Mouse (Mus musculus): ENCODE measurements around the gene C9. TPM values are rescaled to one million over a fixed set of nuclear protein-coding genes. Genes with fewer than 3 reads are reported as not detected.

The C9 gene
- polyA plus RNA-seq (2015; fragmentation: Nextera tagmentation; extraction: Ambion mirVana): not detected in 2 replicates

DNA sequence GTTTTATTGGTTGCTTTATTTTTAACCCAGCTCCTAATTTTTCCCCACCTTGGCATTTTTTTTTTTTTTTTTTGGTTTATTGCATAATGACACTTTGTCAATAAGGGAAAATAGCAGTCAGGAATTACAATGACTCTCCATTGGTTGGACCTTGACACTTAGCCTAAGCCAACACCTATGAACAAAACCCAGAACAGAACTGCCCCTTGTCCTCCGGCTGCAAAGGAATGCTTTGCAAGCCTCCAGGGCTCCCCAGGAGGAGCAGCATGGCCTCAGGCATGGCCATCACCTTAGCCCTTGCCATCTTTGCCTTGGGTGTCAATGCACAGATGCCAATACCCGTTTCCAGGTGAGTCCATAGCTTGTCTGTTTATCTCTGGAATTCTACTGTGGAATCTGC is at the start of gene C9:
Gene C9, plus strand, starts transcription at position 193 of the 400 bp plus-strand sequence.
- H3K9me3 ChIP-seq: no peaks in the 10 kb centered on the region
- H3K4me1 ChIP-seq (replicated peaks): no peaks in the 10 kb centered on the region; the same call in 1 of the 2 replicates
- H3K9ac ChIP-seq: no peak within 1 kb of the TSS
- no peak within 1 kb of the TSS for H3K27ac ChIP-seq (replicated peaks)
- H3K4me2 ChIP-seq: no peak within 1 kb of the TSS
- 76% methylated on average over 2 of the region's 2 CpGs for WGBS
- no peaks in the 10 kb centered on the region for H3K27me3 ChIP-seq
- ATAC-seq (ENCODE audit: low read depth): no peak
- H3K4me3 ChIP-seq: no peak within 1 kb of the TSS
- no peaks in the 10 kb centered on the region for H3K36me3 ChIP-seq

DNA sequence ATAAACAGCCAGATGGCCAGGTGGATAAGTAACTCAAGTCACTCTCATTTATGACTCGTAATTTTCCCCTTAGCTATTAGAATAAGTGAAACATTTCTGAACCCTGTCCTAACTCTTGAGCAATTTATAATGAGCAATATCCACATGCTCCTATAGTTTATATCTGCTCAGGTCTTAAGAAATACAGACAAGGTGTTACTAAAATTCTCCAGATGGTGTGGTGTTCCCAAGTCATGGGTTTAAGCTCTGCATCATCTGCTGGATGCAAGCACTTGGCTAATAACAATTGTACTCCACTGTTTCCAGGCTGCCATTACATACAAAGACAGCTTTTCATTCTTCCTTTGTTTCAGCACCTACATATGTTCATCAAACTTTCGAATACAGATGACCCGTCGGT is 46.9 kb upstream of the C9 start:
- Histone ChIP-seq H3K4me2 (no peak overlapping the region), H3K4me1 (replicated peaks) (no peaks in the 10 kb centered on the region), H3K9me3 (no peaks in the 10 kb centered on the region), H3K27me3 (no peaks in the 10 kb centered on the region), H3K36me3 (no peaks in the 10 kb centered on the region), H3K27ac (replicated peaks) (no peak overlapping the region), H3K4me3 (no peak overlapping the region), H3K9ac (no peak overlapping the region)
- no peak for ATAC-seq (ENCODE audit: low read depth)
- 88% methylated on average over 4 of the region's 4 CpGs for WGBS

DNA sequence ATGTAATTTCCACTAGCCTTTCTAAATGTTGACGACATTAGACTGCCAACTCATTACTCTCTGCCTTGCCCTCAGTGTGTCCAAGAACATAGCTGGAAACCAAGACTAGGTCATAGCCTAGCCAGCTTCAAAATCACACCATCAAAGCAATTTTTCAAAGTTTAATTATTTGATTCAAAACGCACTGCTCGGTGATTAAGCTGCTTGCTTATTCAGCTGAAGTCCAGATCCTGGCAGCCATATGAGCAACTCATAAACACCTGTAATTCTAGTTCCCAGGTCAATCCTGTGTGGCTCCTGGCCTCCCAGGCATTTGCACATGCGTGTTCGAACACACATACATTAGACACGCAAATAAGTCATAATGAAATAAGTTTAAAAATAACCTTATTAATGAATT is 46.2 kb upstream of the C9 start:
- H3K27me3 ChIP-seq: no peaks in the 10 kb centered on the region
- ATAC-seq (ENCODE audit: low read depth): no peak
- no peaks in the 10 kb centered on the region for H3K36me3 ChIP-seq
- no peak overlapping the region for H3K9ac ChIP-seq
- no peak overlapping the region for H3K4me3 ChIP-seq
- WGBS: 91% methylated on average over 6 of the region's 6 CpGs
- no peaks in the 10 kb centered on the region for H3K9me3 ChIP-seq
- H3K4me1 ChIP-seq (replicated peaks): no peaks in the 10 kb centered on the region
- no peak overlapping the region for H3K4me2 ChIP-seq
- H3K27ac ChIP-seq (replicated peaks): no peak overlapping the region

DNA sequence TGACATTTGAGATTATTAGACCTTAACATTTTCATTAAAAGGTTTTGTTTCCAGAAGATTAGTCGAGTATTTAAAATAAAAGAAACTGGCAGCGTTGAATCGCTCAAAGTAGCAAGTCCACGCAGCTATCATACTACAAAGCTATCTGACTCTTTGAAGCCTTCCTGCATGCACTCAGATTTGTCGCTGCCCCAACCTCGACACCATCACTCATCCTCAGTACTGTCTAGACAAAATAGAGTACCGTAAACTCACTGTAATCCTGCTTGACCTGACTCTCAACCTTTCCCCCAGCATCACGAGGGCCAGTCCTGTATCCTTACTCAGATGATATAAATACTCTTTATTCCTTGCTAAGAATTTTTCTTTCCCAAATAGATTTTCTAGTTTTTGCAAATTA is 45.0 kb upstream of the C9 start:
- 81% methylated on average over 8 of the region's 8 CpGs for WGBS
- Histone ChIP-seq H3K4me3 (no peak overlapping the region), H3K27me3 (no peaks in the 10 kb centered on the region), H3K4me1 (replicated peaks) (no peaks in the 10 kb centered on the region), H3K9ac (no peak overlapping the region), H3K4me2 (no peak overlapping the region), H3K27ac (replicated peaks) (no peak overlapping the region), H3K36me3 (no peaks in the 10 kb centered on the region), H3K9me3 (no peaks in the 10 kb centered on the region)
- no peak for ATAC-seq (ENCODE audit: low read depth)

DNA sequence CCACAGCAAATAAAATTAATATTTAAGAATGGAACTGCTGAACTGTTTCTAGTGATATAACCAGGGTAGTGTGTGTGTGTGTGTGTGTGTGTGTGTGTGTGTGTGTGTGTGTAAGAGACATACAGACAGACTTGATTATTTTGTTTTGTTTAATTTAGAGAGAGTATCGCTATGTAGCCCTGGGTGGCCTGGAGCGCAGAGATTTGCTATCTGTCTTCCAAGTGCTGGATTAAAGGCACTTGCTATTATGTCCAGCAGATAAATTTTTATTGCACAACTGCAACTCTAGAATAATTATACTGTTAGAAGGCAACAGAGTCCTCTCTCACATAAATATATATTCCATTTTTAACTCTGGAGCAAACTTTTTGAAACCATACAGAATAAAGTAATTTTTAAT is 42.7 kb upstream of the C9 start:
- Histone ChIP-seq H3K27ac (replicated peaks) (no peak overlapping the region), H3K4me3 (no peak overlapping the region), H3K9me3 (no peaks in the 10 kb centered on the region), H3K4me1 (replicated peaks) (no peaks in the 10 kb centered on the region), H3K27me3 (no peaks in the 10 kb centered on the region), H3K36me3 (no peaks in the 10 kb centered on the region), H3K9ac (no peak overlapping the region), H3K4me2 (no peak overlapping the region)
- ATAC-seq (ENCODE audit: low read depth): no peak
- 72% methylated on average over 2 of the region's 2 CpGs for WGBS

DNA sequence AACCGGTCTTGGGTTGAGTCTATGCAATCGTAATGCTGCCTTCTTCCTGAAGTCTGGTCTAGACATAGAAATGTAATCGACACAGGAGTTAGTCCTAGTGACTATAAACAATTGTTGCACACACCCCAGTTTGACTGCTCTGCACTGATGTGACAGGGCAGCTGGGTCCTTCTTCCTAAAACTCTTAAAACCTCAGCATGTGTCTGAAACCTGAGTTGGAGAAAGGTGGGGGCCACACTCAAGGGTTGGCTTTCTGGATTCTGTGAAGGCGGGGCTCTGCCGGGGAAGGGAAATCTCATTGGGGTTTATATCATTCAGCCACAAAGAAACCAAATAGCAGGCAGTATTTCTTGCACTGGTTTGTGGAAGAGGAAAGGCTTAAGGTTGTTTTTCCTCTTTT is 41.0 kb upstream of the C9 start:
- H3K27me3 ChIP-seq: no peaks in the 10 kb centered on the region
- H3K36me3 ChIP-seq: no peaks in the 10 kb centered on the region
- no peak overlapping the region for H3K4me2 ChIP-seq
- H3K4me3 ChIP-seq: no peak overlapping the region
- no peak for ATAC-seq (ENCODE audit: low read depth)
- H3K4me1 ChIP-seq (replicated peaks): no peaks in the 10 kb centered on the region
- 82% methylated on average over 5 of the region's 5 CpGs for WGBS
- H3K27ac ChIP-seq (replicated peaks): no peak overlapping the region
- no peak overlapping the region for H3K9ac ChIP-seq
- no peaks in the 10 kb centered on the region for H3K9me3 ChIP-seq

DNA sequence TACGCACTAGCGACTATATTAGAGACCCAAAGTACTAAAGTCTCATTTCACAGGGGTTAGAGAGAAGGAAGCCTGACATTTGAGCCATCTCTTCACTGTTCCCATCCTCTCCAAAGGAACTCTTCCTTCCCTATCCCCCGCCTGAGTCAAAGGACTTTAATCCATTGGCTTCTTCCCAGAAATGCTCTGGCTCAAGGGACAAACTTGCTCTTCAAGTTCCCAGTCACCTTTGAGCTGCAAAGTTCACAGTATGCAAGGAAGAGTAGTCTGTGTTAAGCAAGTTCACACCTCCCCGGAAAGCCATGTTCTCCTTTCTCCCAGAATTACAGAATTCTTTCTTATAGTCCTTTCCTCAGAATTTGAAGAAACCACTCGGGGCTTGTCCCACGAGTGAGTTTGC is 38.4 kb upstream of the C9 start:
- Histone ChIP-seq H3K4me1 (replicated peaks) (no peaks in the 10 kb centered on the region), H3K4me2 (no peak overlapping the region), H3K27me3 (no peaks in the 10 kb centered on the region), H3K36me3 (no peaks in the 10 kb centered on the region), H3K27ac (replicated peaks) (no peak overlapping the region), H3K9ac (no peak overlapping the region), H3K9me3 (no peaks in the 10 kb centered on the region), H3K4me3 (no peak overlapping the region)
- 88% methylated on average over 6 of the region's 6 CpGs for whole genome bisulfite sequencing
- no peak for ATAC-seq (ENCODE audit: low read depth)

DNA sequence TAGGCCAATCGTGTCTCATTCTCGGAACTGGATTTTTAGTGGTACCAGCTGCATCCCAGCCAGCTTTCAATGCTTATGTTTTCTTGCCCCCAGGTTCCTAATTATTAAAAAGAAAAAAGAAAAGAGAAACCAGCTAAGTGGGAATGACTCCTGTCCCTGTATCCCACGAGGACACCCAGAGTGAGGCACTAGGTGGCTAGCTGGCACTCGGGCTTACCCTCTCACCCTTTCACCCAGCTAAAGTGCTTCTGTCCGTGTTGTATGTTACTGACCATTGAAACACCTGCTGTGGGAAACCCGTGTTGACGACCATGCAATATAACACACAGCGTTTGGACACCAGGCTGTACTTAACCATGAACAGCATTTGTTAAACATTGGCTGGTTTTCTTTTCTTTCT is 36.1 kb upstream of the C9 start:
- ATAC-seq (ENCODE audit: low read depth): no peak
- H3K4me2 ChIP-seq: no peak overlapping the region
- no peak overlapping the region for H3K27ac ChIP-seq (replicated peaks)
- H3K4me3 ChIP-seq: no peak overlapping the region
- H3K9me3 ChIP-seq: no peaks in the 10 kb centered on the region
- H3K9ac ChIP-seq: no peak overlapping the region
- no peaks in the 10 kb centered on the region for H3K4me1 ChIP-seq (replicated peaks)
- 89% methylated on average over 8 of the region's 8 CpGs for WGBS
- H3K36me3 ChIP-seq: no peaks in the 10 kb centered on the region
- no peaks in the 10 kb centered on the region for H3K27me3 ChIP-seq

DNA sequence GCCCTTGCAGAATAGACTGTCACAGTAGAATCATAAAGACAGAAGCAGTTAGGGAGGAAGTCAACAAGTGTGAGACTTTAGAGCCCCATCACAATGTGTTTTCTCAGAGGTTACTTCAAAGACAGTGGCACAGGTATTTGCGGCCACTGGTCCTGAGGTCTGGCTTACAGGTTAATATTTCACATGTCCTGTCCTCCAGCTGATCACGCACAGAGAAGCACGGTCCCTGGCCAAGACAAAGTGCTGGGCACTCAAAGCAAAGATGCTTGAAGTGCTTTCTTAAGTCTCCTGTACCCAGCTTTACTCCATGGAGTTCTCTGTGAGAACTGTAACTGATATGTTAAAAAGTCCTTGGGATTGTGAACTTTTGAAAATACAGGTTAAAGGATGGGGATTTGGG is 35.0 kb upstream of the C9 start:
- no peak for ATAC-seq (ENCODE audit: low read depth)
- Histone ChIP-seq H3K4me3 (no peak overlapping the region), H3K9me3 (no peaks in the 10 kb centered on the region), H3K27me3 (no peaks in the 10 kb centered on the region), H3K4me2 (no peak overlapping the region), H3K36me3 (no peaks in the 10 kb centered on the region), H3K27ac (replicated peaks) (no peak overlapping the region), H3K4me1 (replicated peaks) (no peaks in the 10 kb centered on the region), H3K9ac (no peak overlapping the region)
- WGBS: 90% methylated on average over 3 of the region's 3 CpGs

DNA sequence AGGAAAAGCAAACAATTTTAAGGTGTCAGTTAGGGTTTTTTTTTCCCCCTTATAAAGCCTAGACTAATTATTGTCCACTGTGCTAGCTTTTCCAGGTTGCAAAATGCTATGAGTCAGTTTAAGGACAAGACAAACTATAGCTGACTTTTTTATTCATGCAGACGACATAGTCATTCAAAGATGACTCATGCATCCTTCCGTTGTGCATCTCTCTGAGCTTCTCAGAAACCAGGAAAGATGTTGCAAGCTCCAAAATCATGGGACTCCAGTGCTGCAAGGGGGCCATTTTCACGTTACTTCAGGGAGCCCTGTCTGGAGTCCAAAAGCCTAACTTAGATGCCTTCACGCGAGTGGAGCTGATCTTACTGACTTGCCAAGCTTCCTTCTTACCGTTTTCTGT is 33.8 kb upstream of the C9 start:
- 88% methylated on average over 6 of the region's 6 CpGs for WGBS
- Histone ChIP-seq H3K4me3 (no peak overlapping the region), H3K36me3 (no peaks in the 10 kb centered on the region), H3K4me2 (no peak overlapping the region), H3K9me3 (no peaks in the 10 kb centered on the region), H3K9ac (no peak overlapping the region), H3K4me1 (replicated peaks) (no peaks in the 10 kb centered on the region), H3K27me3 (no peaks in the 10 kb centered on the region), H3K27ac (replicated peaks) (no peak overlapping the region)
- no peak for ATAC-seq (ENCODE audit: low read depth)

DNA sequence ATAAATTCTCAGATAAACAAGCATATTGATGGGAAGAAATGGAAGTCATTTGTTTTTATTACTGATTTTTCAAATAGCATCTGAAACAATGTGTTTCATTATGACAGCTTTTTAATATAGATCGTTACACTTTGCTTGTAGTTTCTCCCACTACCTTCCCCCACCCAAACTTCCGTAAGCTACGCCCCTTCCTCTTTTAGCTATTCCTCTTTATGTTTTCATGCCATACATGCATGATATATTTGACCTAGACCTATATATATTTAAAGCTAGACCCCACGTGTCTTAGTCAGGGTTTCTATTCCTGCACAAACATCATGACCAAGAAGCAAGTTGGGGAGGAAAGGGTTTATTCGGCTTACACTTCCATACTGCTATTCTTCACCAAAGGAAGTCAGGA is 29.8 kb upstream of the C9 start:
- H3K36me3 ChIP-seq: no peaks in the 10 kb centered on the region

DNA sequence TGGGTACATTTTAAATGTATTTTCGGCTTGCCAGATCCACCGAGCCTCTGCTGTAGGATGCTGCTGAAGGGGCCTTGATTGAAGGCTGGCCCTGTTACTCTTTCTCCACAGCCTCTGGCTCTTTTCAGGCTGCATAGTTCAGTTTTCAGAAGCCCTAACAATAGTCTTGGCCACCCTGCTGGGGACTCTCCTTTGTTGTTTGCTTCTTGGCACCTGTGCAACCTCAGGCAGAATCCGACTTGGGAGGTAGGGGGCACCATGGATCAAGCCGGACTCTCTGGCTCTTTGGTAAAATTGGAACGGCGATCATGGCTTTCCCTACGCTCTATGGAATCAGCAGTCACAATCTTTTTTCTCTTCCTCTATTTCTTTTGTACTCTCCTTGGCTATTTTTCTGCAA is 13.3 kb upstream of the C9 start:
- peaks cover 6% of the 10 kb centered on the region; the same call in 1 of the 2 replicates for H3K36me3 ChIP-seq
- H3K4me1 ChIP-seq (replicated peaks): no peaks in the 10 kb centered on the region
- no peak overlapping the region for H3K4me2 ChIP-seq
- no peak for ATAC-seq (ENCODE audit: low read depth)
- no peaks in the 10 kb centered on the region for H3K9me3 ChIP-seq
- no peaks in the 10 kb centered on the region for H3K27me3 ChIP-seq
- 68% methylated on average over 7 of the region's 7 CpGs for WGBS
- H3K4me3 ChIP-seq: no peak overlapping the region
- no peak overlapping the region for H3K9ac ChIP-seq
- H3K27ac ChIP-seq (replicated peaks): no peak overlapping the region

More for the DNA sequence above, 29.8 kb upstream of the C9 start:
- H3K4me2 ChIP-seq: no peak overlapping the region
- H3K4me1 ChIP-seq (replicated peaks): no peaks in the 10 kb centered on the region
- H3K9me3 ChIP-seq: no peaks in the 10 kb centered on the region
- no peak overlapping the region for H3K9ac ChIP-seq
- whole genome bisulfite sequencing: 92% methylated on average over 5 of the region's 5 CpGs
- no peaks in the 10 kb centered on the region for H3K27me3 ChIP-seq
- no peak for ATAC-seq (ENCODE audit: low read depth)
- no peak overlapping the region for H3K4me3 ChIP-seq
- no peak overlapping the region for H3K27ac ChIP-seq (replicated peaks)

DNA sequence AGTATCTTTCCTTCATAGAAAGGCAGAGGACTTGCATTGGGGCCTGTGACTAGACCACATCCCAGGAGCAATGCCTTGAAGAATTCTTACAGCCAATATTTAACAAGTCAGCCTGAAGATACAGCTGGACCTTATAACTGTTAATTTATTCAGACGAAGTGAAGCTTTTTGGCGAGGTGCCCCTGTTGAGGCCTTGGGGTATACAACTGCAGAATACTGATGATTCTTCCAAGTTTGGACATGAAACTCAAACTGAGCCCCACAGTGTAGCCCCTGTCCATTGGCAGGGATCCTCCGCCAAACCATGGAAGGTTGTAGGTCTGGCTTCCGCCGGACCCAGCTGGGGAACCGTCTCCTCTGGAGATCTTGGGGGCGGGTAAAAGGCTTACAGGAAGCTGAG is 12.7 kb upstream of the C9 start:
- H3K4me1 ChIP-seq (replicated peaks): no peaks in the 10 kb centered on the region
- no peak overlapping the region for H3K9ac ChIP-seq
- ATAC-seq (ENCODE audit: low read depth): no peak
- H3K36me3 ChIP-seq: peaks cover 6% of the 10 kb centered on the region; the same call in 1 of the 2 replicates
- H3K27ac ChIP-seq (replicated peaks): no peak overlapping the region
- no peak overlapping the region for H3K4me2 ChIP-seq
- H3K9me3 ChIP-seq: no peaks in the 10 kb centered on the region
- no peaks in the 10 kb centered on the region for H3K27me3 ChIP-seq
- 85% methylated on average over 7 of the region's 7 CpGs for WGBS
- H3K4me3 ChIP-seq: no peak overlapping the region

Data from neural tube, embryonic 13.5 days (tissue).